Mouse (Mus musculus) heart, embryonic 15.5 days (tissue): ENCODE measurements around the gene Gm12355. TPM values are rescaled to one million over a fixed set of nuclear protein-coding genes. Genes with fewer than 3 reads are reported as not detected.
"Not testable (repeated sequence)": the region's sequence is repeated elsewhere in the genome, so short reads cannot be mapped to it uniquely, and the experiment has no call there.

ENCODE experiments used
- ATAC-seq: fragments of 200-750 bp; cut with Nextera tagmentation; replicated peaks from 2 replicates; pipeline ENCODE4 v1.8.0; 2017; ENCODE audit warnings: low read depth, moderate TSS enrichment; ENCODE audit not compliant: insufficient number of reproducible peaks, insufficient read depth, low FRiP score
- H3K27ac ChIP-seq: fragments of 300-500 bp; sonication (generic); 2 replicates; pipeline ENCODE4 v1.5.1; 2015; ENCODE audit warnings: mild to moderate bottlenecking, inconsistent platforms
- H3K27me3 ChIP-seq: fragments of 300-500 bp; sonication (generic); 2 replicates; pipeline ENCODE4 v1.6.1; 2015; ENCODE audit warnings: inconsistent platforms
- H3K36me3 ChIP-seq: fragments of 300-500 bp; sonication (generic); 2 replicates; pipeline ENCODE4 v1.6.1; 2015; ENCODE audit warnings: mild to moderate bottlenecking, inconsistent platforms
- H3K4me1 ChIP-seq: fragments of 300-500 bp; sonication (generic); replicated peaks from 2 replicates; pipeline ENCODE4 v1.6.1; 2015; ENCODE audit warnings: inconsistent platforms
- H3K4me2 ChIP-seq: fragments of 300-500 bp; sonication (generic); 2 replicates; pipeline ENCODE4 v1.6.1; 2015; ENCODE audit warnings: inconsistent platforms, mild to moderate bottlenecking, moderate library complexity
- H3K4me3 ChIP-seq: fragments of 300-500 bp; sonication (generic); 2 replicates; pipeline ENCODE4 v1.5.1; 2015; ENCODE audit warnings: mild to moderate bottlenecking, inconsistent platforms
- H3K9ac ChIP-seq: fragments of 300-500 bp; sonication (generic); 2 replicates; pipeline ENCODE4 v1.6.1; 2015; ENCODE audit warnings: mild to moderate bottlenecking, inconsistent platforms
- H3K9me3 ChIP-seq: fragments of 300-500 bp; sonication (generic); replicated peaks from 2 replicates; pipeline ENCODE4 v1.6.1; 2016; ENCODE audit warnings: inconsistent platforms
- WGBS: fragments of 180-500 bp; shearing (Covaris S2); methylation state at CpG from one replicate; pipeline ENCODE4 v1.1.7; 2015; ENCODE audit warnings: mixed read lengths; 5-methylcytosine and 5-hydroxymethylcytosine counted together
- polyA plus RNA-seq: library from polyadenylated mRNA; unstranded; fragments of >200 nt; fragmentation: Nextera tagmentation; extraction: Ambion mirVana; gene quantifications from 2 replicates; pipeline ENCODE4 v1.2.1, GENCODE M21; 2015

Gm12355 gene
- polyA plus RNA-seq, 1 experiment from 2014 or later, result 0.14 TPM

DNA sequence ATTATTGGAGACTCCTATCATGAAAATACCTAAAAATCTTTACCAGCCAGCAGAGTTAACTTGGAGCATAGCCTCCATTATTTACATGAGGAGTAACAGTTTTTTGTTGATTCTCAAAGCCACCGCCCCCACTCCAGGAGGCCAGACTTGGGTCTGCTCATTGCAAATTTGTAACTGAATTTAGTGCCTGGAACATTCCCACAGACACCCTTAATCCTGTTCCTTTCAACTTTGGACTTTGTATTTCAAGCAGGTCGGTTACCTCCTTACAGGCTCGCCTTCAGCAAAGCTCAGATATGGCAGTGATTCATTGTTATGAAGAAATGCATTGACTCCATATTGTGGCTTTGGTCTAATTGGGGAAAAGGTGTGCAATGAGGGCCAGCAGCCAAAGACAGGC lies 19.3 kb upstream of the Gm12355 start:
- ATAC-seq, result no peak
- Histone ChIP-seq H3K4me3 (no peak overlapping the region), H3K9me3 (no peaks in the 10 kb centered on the region), H3K4me2 (no peak overlapping the region), H3K27ac (no peak overlapping the region), H3K9ac (no peak overlapping the region), H3K36me3 (no peaks in the 10 kb centered on the region), H3K4me1 (no peaks in the 10 kb centered on the region), H3K27me3 (peaks cover 18% of the 10 kb centered on the region; the same call in 1 of the 2 replicates)
- WGBS, result 68% methylated on average over 3 of the region's 3 CpGs

DNA sequence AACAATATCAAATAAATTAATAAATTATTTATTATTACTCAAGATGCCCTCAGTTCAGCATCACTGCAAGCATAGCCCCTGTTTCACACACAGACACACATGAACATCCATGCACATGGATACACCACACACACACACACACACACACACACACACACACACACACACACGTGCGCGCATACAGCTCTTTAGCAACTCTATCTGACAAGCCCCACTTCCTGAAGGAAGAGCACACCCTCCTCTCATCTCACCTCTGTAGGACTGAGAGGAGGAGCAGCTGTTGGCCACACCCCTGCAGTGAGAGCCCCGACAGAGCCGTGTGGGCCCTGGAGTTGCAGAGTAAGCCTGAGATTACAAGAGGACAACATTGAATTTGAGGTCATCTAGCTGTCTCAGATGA lies 14.6 kb upstream of the Gm12355 start:
- H3K36me3 ChIP-seq, result no peaks in the 10 kb centered on the region
- no peak overlapping the region for H3K27ac ChIP-seq
- no peak overlapping the region for H3K9ac ChIP-seq
- H3K4me1 ChIP-seq, result no peaks in the 10 kb centered on the region
- H3K4me2 ChIP-seq, result no peak overlapping the region
- ATAC-seq, result no peak
- H3K27me3 ChIP-seq, result no peaks in the 10 kb centered on the region
- no peaks in the 10 kb centered on the region for H3K9me3 ChIP-seq
- H3K4me3 ChIP-seq, result no peak overlapping the region
- WGBS, result 46% methylated on average over 5 of the region's 5 CpGs

DNA sequence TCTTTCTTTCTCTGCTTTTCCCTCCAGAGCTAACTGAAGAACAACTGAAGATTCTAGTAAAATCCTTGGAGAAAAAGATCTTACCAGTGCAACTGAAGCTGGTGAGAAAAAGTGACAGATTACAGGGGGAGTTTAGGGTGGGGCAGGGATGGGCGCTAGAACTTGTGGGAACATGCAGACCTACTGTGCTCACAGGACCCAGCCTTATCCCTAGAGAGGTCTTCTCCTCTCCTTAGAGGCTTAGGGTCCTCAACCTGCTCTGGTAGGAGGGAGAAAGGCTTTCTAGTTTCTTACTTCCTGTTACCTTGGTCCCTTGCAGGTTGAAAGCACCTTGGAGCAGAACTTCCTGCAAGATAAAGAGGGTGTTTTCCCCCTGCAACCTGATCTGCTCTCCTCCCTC lies 12.0 kb upstream of the Gm12355 start:
- H3K4me1 ChIP-seq, result no peaks in the 10 kb centered on the region
- H3K27me3 ChIP-seq, result no peaks in the 10 kb centered on the region
- no peak overlapping the region for H3K9ac ChIP-seq
- no peak overlapping the region for H3K4me3 ChIP-seq
- no peaks in the 10 kb centered on the region for H3K9me3 ChIP-seq
- 71% methylated on average over 1 of the region's 1 CpGs for WGBS
- no peak for ATAC-seq
- no peak overlapping the region for H3K27ac ChIP-seq
- no peak overlapping the region for H3K4me2 ChIP-seq
- no peaks in the 10 kb centered on the region for H3K36me3 ChIP-seq

DNA sequence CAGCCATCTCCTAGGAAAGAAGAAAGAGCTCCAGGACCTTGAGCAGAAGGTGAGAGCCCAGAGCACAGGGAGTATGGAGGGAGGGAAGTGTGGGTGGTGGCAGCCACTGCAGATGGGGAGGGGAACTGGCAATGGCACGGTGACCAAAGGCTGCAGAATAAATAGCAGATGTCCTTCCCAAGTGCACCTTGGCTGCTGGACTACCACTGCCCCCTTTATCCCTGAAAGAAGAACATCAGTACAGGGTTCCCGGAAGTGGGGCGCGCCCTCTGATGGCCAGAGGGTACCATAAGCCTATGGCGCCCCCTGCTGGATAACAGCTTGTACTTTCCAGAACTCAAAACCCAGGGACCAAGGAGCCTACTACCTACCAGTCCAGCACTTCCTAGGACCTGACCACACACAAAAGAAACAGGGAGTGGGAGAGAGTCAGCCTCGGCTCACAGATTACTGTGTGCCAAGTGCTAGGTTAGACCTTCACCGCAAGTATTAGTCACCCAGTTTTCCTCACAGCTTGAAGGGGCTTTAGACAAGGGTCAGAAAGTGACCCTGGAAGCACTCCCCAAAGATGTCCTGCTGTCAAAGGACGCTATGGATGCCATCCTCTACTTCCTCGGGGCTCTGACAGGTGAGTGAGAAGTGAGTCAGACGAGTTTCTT lies 10.0 kb upstream of the Gm12355 start:
- 32% methylated on average over 10 of the region's 10 CpGs for WGBS
- not testable (repeated sequence) for H3K9ac ChIP-seq, H3K9me3 ChIP-seq, H3K27me3 ChIP-seq, H3K36me3 ChIP-seq, H3K4me1 ChIP-seq, H3K27ac ChIP-seq, H3K4me3 ChIP-seq, H3K4me2 ChIP-seq, ATAC-seq

DNA sequence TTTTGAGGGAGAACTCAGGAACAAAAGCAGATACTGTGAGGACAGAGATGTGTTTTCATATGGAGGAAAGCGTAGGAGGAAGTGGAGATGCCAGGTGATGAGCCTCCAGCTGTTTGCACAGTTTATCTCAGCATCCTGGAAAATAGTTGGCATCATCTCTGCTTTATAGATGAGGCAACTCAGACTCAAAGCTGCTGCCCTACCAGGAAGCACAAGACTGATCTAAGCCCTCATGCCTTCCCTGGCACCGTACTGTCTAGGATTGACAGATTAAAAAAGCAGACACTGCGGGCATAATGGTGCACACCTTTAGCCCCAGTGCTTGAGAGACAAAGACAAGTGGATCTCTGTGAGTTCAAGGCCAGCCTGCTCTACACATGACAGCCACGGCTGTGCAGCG lies 5.2 kb upstream of the Gm12355 start:
- no peak for ATAC-seq

DNA sequence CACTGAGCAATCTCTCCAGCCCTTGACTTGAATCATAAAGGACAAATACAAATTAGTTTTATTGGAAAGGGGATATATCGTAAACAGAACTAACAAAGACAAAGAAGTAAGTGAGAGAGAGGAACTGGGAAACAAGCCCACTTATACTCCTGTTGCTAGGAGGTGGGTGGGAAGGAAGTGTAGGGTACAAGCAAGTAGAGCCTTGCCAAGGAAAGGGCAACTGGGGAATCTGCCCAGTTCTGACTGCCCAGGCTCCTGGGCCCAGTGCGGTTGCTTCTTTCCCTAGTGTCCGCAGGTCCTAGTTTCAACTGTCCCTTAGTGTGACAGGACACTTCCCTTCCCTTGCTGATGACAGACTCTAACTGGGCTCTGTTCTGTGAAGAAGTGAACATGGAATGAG lies 3.2 kb upstream of the Gm12355 start:
- ATAC-seq, result no peak
- Histone ChIP-seq H3K27ac (no peak overlapping the region), H3K9me3 (no peaks in the 10 kb centered on the region), H3K4me3 (no peak overlapping the region), H3K4me2 (no peak overlapping the region), H3K9ac (no peak overlapping the region), H3K4me1 (no peaks in the 10 kb centered on the region), H3K27me3 (no peaks in the 10 kb centered on the region), H3K36me3 (no peaks in the 10 kb centered on the region)
- WGBS, result 84% methylated on average over 3 of the region's 3 CpGs

More for the DNA sequence above, 5.2 kb upstream of the Gm12355 start:
- H3K4me1 ChIP-seq, result no peaks in the 10 kb centered on the region
- 76% methylated on average over 5 of the region's 5 CpGs for WGBS
- H3K27ac ChIP-seq, result no peak overlapping the region
- no peaks in the 10 kb centered on the region for H3K27me3 ChIP-seq
- H3K36me3 ChIP-seq, result no peaks in the 10 kb centered on the region
- no peak overlapping the region for H3K9ac ChIP-seq
- no peaks in the 10 kb centered on the region for H3K9me3 ChIP-seq
- H3K4me2 ChIP-seq, result no peak overlapping the region
- H3K4me3 ChIP-seq, result no peak overlapping the region

DNA sequence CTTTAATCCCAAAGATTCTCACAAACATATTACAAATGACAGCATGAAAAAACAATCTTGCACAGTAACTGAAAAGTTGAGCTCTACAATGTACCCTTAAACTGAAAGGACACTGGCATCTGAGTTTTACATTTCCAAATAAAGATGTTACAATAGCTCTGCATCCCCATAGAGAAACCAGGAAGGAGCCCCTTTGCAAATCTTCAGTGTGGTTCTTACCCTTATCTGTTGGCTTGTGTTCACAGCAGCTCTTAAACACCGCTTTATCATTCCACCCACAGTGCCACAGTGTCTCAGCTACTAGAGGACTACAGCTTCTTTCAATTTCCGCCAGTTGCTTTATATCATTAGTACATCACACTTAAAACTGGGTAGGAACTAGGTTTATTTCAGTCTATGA lies 1.1 kb downstream of the Gm12355 start:
- not testable (repeated sequence) for H3K27ac ChIP-seq, H3K4me1 ChIP-seq, H3K9ac ChIP-seq, H3K27me3 ChIP-seq, ATAC-seq, H3K4me2 ChIP-seq, H3K9me3 ChIP-seq, H3K36me3 ChIP-seq, H3K4me3 ChIP-seq
- 68% methylated on average over 2 of the region's 2 CpGs for WGBS

DNA sequence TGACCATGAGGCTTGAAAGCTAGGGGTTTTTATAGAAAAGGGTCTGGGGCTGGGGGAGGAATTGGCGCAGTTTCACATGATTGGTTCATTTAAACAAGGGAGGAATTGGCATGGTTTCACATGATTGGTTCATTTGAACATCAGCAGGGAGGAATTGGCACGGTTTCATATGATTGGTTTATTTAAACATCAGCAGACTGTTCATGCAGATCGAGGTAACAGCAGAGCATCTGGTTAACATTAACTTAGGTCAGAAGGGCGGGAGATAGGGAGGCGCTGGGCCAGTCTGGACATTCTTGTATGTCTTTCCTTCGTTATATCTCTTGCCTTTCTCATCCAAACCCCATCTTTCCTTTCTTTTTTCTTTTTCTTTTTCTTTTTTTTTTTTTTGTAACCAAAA lies 1.5 kb downstream of the Gm12355 start:
- not testable (repeated sequence) for H3K4me3 ChIP-seq, H3K4me1 ChIP-seq, H3K9me3 ChIP-seq, H3K36me3 ChIP-seq, H3K27me3 ChIP-seq, H3K27ac ChIP-seq, H3K4me2 ChIP-seq, H3K9ac ChIP-seq, ATAC-seq
- WGBS, result 68% methylated on average over 6 of the region's 6 CpGs

DNA sequence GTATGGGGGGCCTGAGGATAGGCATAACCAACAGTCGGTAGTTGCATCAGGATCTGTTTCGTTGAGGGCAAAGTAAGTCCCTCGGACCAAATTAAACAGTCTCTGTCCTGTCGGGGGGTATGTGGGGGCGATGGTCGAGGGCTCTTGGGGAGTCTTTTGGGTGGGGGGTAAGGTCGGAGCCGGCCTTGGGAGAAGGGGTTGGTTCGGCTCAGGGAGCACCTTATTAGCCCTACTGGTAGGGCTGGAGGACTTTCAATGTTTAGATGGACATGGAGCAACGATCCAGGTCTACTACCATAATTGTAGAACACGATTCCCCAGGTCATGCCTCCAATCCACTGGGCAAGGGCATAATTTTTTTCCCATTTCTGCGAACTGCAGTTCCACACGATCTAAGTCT lies 4.7 kb downstream of the Gm12355 start:
- H3K4me1 ChIP-seq, result no peaks in the 10 kb centered on the region
- no peaks in the 10 kb centered on the region for H3K9me3 ChIP-seq
- 90% methylated on average over 13 of the region's 13 CpGs for WGBS
- H3K4me2 ChIP-seq, result no peak overlapping the region
- no peak overlapping the region for H3K27ac ChIP-seq
- no peak for ATAC-seq
- no peak overlapping the region for H3K4me3 ChIP-seq
- H3K9ac ChIP-seq, result no peak overlapping the region
- H3K27me3 ChIP-seq, result no peaks in the 10 kb centered on the region
- no peaks in the 10 kb centered on the region for H3K36me3 ChIP-seq

DNA sequence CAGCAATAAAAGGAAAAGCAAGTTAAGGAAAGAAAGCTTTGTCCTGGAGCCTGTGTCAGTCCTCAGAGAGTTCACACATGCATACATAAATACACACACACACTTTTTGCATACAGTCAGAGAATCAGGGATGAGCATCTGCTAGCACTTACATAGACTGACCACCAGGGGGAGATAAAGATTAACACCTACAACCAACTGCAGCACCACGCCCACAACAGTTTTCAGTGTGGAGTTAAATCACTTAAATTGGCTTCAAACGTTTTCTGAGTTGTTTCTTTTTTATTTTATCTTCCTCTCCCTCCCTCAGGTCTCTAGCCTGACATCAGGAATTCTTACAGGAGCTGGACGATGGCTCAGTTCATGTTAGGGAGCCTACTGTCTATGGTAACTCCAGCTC lies 18.7 kb downstream of the Gm12355 start:
- H3K4me3 ChIP-seq, result no peak overlapping the region
- WGBS, result 7% methylated on average over 3 of the region's 3 CpGs
- H3K9me3 ChIP-seq, result no peaks in the 10 kb centered on the region
- no peaks in the 10 kb centered on the region for H3K36me3 ChIP-seq
- ATAC-seq, result no peak
- peaks cover 8% of the 10 kb centered on the region for H3K4me1 ChIP-seq
- no peak overlapping the region for H3K9ac ChIP-seq
- no peak overlapping the region for H3K27ac ChIP-seq
- no peak overlapping the region for H3K4me2 ChIP-seq
- peaks cover 13% of the 10 kb centered on the region for H3K27me3 ChIP-seq

DNA sequence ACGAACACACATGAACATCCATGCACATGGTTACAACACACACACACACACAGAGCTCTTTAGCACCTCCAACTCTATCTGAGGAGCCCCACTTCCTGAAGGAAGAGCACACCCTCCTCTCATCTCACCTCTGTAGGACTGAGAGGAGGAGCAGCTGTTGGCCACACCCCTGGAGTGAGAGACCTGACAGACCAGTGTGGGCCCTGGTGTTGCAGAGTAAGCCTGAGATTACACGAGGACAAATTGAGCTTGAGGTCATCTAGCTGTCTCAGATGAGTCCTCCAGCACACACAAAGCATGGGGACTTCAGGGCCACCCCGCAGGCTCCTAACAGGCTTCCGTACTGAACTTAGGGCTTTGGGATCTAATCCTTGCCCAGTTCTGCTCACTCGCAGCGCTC lies 20.6 kb downstream of the Gm12355 start:
- Histone ChIP-seq H3K27me3 (peaks cover 15% of the 10 kb centered on the region), H3K4me1 (peaks cover 20% of the 10 kb centered on the region)
- H3K9ac ChIP-seq, H3K4me2 ChIP-seq, H3K9me3 ChIP-seq, H3K27ac ChIP-seq, H3K4me3 ChIP-seq, H3K36me3 ChIP-seq, ATAC-seq: not testable (repeated sequence)
- 53% methylated on average over 6 of the region's 6 CpGs for WGBS

DNA sequence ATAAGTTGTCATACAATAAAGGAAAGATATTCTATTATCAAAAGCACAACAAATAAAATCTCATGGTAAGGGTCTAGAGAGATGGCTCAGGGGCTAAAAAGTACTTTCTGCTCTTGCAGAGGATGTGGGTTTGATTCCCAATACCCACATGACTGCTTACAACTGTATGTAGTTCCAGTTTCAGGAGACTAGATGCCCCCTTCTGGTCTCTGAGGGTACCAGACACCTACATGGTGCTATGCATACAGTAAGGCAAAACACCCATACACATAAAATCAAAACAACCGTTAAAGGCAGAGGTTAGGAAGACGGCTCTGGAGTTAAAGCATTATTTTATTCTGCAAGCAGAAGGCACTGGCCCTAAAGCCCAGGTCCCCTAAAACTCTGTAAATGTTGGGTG lies 21.5 kb downstream of the Gm12355 start:
- H3K4me2 ChIP-seq, result no peak overlapping the region
- peaks cover 24% of the 10 kb centered on the region for H3K27me3 ChIP-seq
- no peak overlapping the region for H3K9ac ChIP-seq
- H3K4me1 ChIP-seq, result peaks cover 26% of the 10 kb centered on the region
- ATAC-seq, result no peak
- no peak overlapping the region for H3K27ac ChIP-seq
- 75% methylated on average over 2 of the region's 2 CpGs for WGBS
- no peaks in the 10 kb centered on the region for H3K9me3 ChIP-seq
- no peak overlapping the region for H3K4me3 ChIP-seq
- H3K36me3 ChIP-seq, result no peaks in the 10 kb centered on the region
